Mouse (Mus musculus) heart, embryonic 14.5 days (tissue): ENCODE results near the gene Ldb1. TPM values are rescaled to one million over a fixed set of nuclear protein-coding genes. Genes with fewer than 3 reads are reported as not detected.

Experiments used
- ATAC-seq: fragments of 200-750 bp; cut with Nextera tagmentation; 2 replicates; pipeline ENCODE4 v1.8.0; 2017; ENCODE audit warnings: low read depth, moderate TSS enrichment; ENCODE audit not compliant: insufficient number of reproducible peaks, insufficient read depth, low FRiP score
- H3K27ac ChIP-seq, 2 experiments: fragments of 200-500 bp in 1 of 2; fragments of 300-500 bp in 1 of 2; sonication (generic) in 1 of 2; replicated peaks in 1 of 2; 2 replicates each; pipeline ENCODE4 v1.5.1; 2012 to 2014; ENCODE audit warnings: low read depth in 2 of 2, low read length in 2 of 2, control low read depth in 1 of 2, mild to moderate bottlenecking in 1 of 2, mixed read lengths in 1 of 2; ENCODE audit not compliant: control insufficient read depth in 1 of 2, insufficient read depth in 1 of 2
- H3K27me3 ChIP-seq: fragments of 300-500 bp; sonication (generic); 2 replicates; pipeline ENCODE4 v1.6.1; 2014; ENCODE audit warnings: mild to moderate bottlenecking, low read length, control low read depth; ENCODE audit not compliant: control insufficient read depth, insufficient read depth
- H3K36me3 ChIP-seq: fragments of 300-500 bp; sonication (generic); 2 replicates; pipeline ENCODE4 v1.6.1; 2014; ENCODE audit warnings: mild to moderate bottlenecking, control low read depth, low read length, mixed read lengths; ENCODE audit not compliant: control insufficient read depth, insufficient read depth
- H3K4me1 ChIP-seq, 2 experiments: fragments of 200-500 bp in 1 of 2; fragments of 300-500 bp in 1 of 2; sonication (generic) in 1 of 2; 2 replicates each; pipeline ENCODE4 v1.6.1; 2012 to 2014; ENCODE audit warnings: low read length in 2 of 2, control low read depth in 1 of 2, mixed read lengths in 1 of 2; ENCODE audit not compliant: control insufficient read depth in 2 of 2, insufficient read depth in 2 of 2
- H3K4me2 ChIP-seq: fragments of 300-500 bp; sonication (generic); 2 replicates; pipeline ENCODE4 v1.6.1; 2014; ENCODE audit warnings: mild to moderate bottlenecking, low read length
- H3K4me3 ChIP-seq, 2 experiments: fragments of 200-500 bp in 1 of 2; fragments of 300-500 bp in 1 of 2; sonication (generic) in 1 of 2; 2 replicates each; pipeline ENCODE4 v1.5.1; 2012 to 2014; ENCODE audit warnings: low read length in 2 of 2, mild to moderate bottlenecking in 2 of 2, control low read depth in 1 of 2, low read depth in 1 of 2, moderate library complexity in 1 of 2; ENCODE audit not compliant: control insufficient read depth in 1 of 2, insufficient read depth in 1 of 2
- H3K9ac ChIP-seq: fragments of 300-500 bp; sonication (generic); 2 replicates; pipeline ENCODE4 v1.6.1; 2014; ENCODE audit warnings: mild to moderate bottlenecking, low read length
- H3K9me3 ChIP-seq: fragments of 300-500 bp; sonication (generic); 2 replicates; pipeline ENCODE4 v1.6.1; 2016; ENCODE audit warnings: low read length, control low read depth; ENCODE audit not compliant: control insufficient read depth
- polyA plus RNA-seq: library from polyadenylated mRNA; unstranded; fragments of >200 nt; fragmentation: Nextera tagmentation; extraction: Ambion mirVana; gene quantifications from 2 replicates; pipeline ENCODE4 v1.2.1, GENCODE M21; 2014

Gene Ldb1
- polyA plus RNA-seq, 1 experiment from 2014 or later = 66.5 TPM

GRCm38 (mm10) chr19:45984379-45984778 is 60.6 kb downstream of the Ldb1 start:
- no peak for ATAC-seq
- Histone ChIP-seq H3K4me1 (no peaks in the 10 kb centered on the region), H3K4me2 (no peak overlapping the region), H3K9ac (no peak overlapping the region), H3K27me3 (no peaks in the 10 kb centered on the region), H3K27ac (no peak overlapping the region), H3K36me3 (peaks cover 10% of the 10 kb centered on the region; the same call in 1 of the 2 replicates), H3K4me3 (no peak overlapping the region), H3K9me3 (no peaks in the 10 kb centered on the region)

Other genes with a start within 250 kb of the Ldb1 start
- 3.1 and 3.6 TPM in 2 replicates for gene Kcnip2, start 229.2 kb downstream of the Ldb1 start, polyA plus RNA-seq
- 13.9 and 14.1 TPM in 2 replicates for gene Armh3, start 46.7 kb downstream of the Ldb1 start, polyA plus RNA-seq
- gene Hps6, start 41.7 kb downstream of the Ldb1 start, polyA plus RNA-seq = 3.3 and 4.0 TPM in 2 replicates
- 24.6 and 26.4 TPM in 2 replicates for gene Pprc1, start 328 bp downstream of the Ldb1 start, polyA plus RNA-seq
- gene Nolc1, start 30.6 kb upstream of the Ldb1 start, polyA plus RNA-seq = 36.5 and 37.1 TPM in 2 replicates
- not detected in 2 replicates for gene Elovl3, start 86.7 kb upstream of the Ldb1 start, polyA plus RNA-seq
- 0.51 and 0.66 TPM in 2 replicates for gene Pitx3, start 103.1 kb upstream of the Ldb1 start, polyA plus RNA-seq
- 43.5 and 45.0 TPM in 2 replicates for gene Gbf1, start 107.3 kb upstream of the Ldb1 start, polyA plus RNA-seq